Mouse (Mus musculus): ENCODE data around the gene Gm3839.
A peak's percentile ranks its signal among the peaks of the same experiment; 100 is the strongest.
"Not testable (repeated sequence)": the region's sequence is repeated elsewhere in the genome, so short reads cannot be mapped to it uniquely, and the experiment has no call there.

Gene Gm3839

DNA sequence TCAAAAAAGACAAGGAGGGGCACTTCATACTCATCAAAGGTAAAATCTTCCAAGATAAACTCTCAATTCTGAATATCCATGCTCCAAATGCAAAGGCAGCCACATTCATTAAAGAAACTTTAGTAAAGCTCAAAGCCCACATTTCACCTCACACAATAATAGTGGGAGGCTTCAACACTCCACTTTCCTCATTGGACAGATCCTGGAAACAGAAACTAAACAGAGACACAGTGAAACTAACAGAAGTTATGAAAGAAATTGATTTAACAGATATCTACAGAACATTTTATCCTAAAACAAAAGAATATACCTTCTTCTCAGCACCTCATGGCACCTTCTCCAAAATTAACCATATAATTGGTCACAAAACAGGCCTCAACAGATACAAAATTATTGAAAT, at the start of gene Gm3839:
Gene Gm3839 (minus strand): TSS at position 101 of the 400 bp plus-strand sequence.
- DNase-seq, result not testable (repeated sequence)

DNA sequence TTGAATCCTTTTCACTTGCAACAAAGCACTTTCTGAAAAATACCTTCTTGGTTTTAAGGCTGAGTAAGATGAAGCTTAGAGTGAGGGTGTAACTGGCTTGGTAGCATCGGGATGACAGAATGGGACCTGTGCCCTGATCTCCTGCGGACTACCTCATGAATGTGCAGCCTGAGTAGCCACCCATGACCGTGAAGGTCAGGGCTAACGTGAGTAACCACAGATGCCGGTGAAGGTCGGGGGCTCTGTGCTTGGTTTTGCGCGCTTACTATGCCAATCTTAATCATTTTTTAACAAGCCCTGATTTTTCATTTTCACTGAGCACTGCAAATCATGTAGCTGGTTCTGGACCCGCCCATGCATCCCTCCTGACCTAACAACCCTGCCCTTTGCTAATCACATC, 49.1 kb upstream of the Gm3839 start:
- no peak for DNase-seq

DNA sequence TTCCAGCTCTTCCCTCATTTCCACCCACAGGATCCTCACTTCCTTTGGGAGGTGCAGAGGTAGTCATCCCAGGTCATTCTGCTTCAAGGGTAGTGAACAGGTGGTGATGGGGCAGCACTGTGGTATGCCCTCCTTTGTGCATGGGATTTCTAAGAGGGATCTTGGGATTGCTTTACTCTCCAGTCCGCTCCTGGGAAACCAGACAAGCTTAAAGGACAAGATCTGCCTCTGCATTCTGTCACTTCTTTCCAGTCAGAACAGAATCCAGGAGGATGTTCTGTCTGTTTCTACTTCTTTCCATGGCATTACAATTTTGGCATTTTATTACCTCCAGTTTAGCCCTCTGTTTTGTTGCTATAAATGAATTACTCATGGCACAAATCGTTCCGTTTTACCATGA, 21.3 kb upstream of the Gm3839 start:
- DNase-seq, result no peak

DNA sequence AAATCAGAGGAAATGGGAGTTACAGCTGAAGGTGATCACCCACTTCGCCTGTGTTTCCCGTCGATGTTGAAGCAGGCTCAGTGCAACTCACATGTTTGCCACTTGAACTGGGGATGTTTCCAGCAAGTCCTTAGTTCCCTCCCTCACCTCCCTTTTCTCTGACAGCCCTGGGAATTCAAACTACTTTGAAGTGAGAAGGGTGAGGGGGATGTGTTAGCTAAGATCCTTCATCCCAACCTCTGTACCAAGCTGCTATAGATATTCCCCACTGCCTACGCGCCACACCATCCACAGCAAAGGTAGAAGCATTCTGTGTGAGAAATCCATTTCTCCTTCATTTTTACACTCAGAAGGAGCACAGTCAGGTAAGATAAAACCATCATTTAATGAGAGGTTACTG, 18.7 kb upstream of the Gm3839 start:
- DNase-seq, result no peak

DNA sequence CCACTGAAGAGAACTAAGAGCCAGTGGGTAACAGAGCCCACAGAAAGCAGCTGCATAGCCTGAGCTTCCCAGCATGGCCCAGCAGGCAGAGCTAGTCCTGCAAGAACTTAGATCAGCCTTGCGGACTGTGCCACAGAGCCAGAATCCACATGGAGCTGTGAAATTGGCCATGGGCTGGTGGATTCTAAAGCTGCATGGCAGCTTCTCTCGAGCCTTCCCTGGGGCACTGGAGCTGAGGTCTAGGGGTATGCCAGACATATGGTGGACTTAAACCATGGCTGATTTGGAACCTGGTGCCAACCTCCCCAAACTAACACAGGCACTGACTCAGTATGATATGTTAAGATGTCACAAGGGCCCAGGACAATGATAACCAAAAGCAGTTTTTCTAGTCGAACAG, 10.4 kb downstream of the Gm3839 start:
- DNase-seq, result no peak

DNA sequence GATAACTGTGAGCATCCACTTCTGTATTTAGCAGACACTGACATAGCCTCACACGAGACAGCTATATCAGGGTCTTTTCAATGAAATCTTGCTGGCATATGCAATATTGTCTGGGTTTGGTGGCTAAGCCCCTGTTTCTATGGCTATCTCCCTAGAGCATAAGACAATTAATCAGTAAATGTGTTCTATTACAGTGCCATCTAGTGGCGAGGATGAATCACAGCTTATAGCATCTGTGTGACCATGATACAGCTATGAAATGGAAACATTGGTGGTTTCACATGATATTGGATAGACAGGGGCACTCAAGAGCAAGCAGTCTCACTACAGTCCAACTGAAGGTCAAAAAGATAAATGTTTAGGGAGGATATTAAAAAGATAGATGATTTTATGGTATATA, 26.5 kb downstream of the Gm3839 start:
- DNase-seq, result no peak

DNA sequence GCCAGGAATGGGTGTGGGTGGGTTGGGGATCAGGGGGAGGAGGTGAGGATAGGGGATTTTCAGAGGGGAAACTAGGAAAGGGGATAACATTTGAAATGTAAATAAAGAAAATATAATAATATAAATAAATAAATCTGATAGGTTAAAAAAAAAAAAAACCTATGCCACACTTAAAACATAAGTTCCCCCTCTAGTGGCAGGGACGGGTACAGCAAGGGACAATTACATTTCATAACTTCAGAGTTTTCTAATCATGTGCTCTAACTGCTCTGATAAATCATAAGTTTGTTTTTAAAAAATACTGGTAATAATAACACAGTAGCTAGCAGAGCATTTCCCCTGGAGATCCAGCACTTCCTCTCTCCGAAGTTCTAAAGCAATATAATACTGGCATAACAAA, 49.4 kb downstream of the Gm3839 start:
- DNase-seq, result peak; percentile 22

DNA sequence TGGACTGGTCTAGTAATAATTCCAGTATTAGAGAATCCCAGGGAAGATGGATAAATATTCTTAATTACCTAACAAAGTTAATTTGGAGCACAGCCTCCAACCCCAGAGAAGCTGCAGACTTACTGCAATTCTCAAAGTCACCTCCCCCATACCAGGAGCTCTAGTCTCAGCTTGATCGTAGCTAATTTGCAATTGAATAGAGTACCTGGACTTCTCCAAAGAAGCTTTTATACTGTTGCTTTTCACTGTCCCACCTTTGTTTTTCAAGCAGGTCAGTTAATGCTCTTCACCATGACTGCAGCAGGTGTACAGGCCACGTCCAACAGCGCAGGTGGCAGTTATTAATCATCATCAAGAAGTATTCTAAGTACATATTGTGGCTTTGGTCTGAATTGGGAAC, 68.6 kb downstream of the Gm3839 start:
- DNase-seq, result not testable (repeated sequence)

DNA sequence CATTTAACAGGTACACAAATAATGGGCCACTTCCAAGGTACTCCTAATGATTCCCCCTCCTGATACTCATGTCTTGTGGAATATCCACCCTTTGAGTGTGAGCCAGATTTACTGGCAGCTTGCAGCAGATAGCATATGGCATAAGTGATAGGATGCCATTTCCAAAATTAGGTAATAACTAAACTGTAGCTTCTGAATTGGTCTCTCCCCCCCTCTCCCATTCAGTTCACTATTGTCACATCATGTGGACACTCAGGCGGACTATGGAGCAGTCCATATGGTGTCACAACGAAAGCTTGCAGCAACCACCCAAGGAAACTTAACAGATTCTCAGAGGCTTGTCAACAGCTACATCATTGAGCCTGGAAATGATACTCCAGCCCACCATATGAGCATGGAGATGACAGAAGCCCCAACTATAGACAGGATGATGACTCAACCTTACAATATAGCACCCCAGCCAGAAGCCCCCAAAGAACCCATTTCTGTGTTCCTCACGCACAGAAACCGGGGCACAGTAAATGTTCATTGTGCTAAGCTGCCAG, 99.3 kb downstream of the Gm3839 start:
- no peak for DNase-seq

DNA sequence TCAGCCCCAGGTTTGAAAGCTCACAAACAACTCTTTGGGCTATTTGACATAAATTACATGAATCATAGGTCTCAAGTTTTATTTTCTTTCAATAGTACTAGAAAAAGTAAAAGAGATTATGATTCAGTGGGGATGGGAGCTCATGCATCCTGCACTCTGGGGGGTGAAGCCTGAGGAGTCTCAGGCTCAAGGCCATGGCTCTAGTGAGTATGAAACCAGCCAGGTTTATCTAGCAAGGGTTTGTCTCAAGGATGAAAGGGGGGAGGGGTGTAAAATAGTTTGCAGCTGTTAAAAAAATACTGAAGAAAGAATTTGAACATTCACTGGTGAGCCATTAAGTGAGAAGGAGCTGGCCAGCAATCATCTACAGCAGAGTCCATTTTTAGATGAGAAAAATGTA, 108.5 kb downstream of the Gm3839 start:
- no peak for DNase-seq

DNA sequence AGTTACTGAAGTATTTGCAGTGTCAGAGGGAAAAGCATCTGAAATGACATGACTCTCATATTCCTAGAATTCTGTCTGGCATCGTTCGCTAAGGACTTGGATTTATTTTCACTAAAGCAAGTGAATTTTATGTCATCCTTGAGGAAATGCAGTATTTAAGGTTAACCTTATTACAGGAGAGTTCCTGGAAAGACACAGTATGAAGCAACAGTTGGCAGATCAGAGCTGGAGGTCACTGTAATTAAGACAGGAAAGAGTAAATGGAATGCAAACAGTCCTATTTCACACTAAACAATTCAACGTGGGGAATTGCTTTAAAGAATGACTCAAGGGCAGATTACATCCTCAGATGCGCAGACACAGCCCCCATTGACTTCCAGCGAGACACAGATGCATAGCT, 112.0 kb downstream of the Gm3839 start:
- no peak for DNase-seq

DNA sequence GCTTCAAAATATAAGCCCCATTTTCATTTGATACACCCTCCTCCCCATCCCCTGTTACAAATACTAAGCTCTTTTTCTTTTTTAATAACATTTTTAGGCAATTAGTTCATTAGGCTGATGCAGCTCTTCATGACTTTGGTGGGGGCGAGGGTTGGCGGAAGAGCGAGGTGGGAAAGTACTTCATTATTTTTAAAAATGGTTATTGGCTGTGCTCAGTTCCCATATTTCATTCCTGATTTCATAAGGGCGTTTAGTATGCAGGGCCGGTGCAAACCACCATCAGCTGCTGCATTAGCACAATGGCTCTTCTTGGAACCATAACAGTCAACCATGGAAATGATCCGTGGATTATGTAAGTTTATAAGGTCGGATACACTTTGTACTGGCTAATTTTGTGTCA, 124.4 kb downstream of the Gm3839 start:
- DNase-seq, result no peak
